Mouse (Mus musculus): ENCODE measurements at regions not wholly inside any gene's neighbourhood (a gene's known extent, or its start where the extent isn't known, plus 50 kb on each side); places are given as distances from the start of the nearest gene placed in this dataset.

DNA sequence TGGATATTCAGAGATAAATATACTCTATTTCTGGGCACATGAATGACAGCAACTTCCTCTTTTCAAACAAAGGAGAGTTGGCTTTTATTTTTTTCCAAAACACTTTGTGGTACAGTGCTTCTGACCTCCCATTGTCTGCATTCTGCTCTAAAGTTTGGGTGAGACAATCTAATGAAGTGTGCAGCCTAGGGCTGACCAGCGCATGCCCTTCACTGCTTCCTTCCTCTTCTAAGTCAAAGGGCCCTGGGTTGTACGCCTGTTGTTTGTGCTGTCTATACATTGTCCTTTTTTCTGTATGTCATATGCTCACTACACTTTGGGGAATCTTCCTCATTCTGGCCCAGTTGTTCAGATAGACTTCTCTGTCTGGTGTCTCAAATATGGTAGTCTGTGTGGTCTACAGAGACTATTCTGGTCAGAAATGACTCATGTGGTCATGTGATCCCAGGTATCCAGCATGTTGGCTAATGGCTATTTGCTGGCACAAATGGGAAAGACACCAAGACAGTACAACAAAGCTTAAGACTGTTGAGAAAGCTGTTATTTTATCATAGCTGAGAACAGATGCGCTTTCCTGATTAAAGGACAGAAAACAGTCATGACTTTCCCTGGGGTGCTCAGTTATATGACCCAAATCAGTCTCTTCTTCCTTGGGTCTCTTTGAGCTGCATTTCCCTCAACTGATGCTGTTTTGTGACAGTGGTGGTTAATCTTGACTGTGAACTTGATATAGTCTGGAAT is 151.4 kb upstream of the Marcks start:
- no peak for DNase-seq (ENCODE audit: low read depth in 2 of 2, low spot score in 2 of 2)

DNA sequence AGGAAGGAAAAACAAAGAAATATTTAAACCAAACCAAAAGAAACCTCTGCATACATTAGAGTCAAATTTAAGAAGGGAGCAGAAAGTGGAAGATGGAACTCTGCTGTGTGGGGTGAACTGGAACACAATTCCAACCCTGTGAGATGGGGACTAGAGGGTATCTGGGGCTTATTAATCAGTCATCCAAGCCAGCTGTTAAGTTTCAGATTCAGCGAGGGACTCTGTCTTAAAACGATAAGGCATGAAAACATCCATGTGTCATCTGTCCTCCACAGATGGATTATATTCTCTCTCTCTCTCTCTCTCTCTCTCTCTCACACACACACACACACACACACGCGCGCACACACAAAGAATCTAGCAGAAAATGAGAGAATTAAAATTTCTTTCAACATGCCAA is 147.6 kb upstream of the Marcks start:
- no peak for DNase-seq (ENCODE audit: low read depth in 2 of 2, low spot score in 2 of 2)

DNA sequence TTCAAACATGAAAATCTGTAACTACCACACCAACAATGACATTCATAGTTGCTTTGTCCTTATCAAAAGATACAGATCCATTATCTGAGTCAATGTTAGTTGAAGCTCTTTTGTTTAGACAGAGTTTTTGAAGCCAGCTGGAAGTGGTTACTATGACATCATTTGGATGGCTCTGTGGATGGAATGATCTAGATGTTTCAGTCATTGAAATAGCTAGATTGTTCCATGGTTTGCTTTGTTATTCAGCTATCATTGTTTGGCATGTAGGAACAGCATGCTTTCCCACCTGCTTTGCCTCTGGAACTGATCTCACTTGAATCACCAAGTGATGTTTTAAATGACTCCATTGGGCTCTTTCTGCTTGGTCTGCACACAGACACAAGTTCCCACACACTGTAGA is 144.2 kb upstream of the Marcks start:
- DNase-seq (ENCODE audit: low read depth in 2 of 2, low spot score in 2 of 2), result no peak

DNA sequence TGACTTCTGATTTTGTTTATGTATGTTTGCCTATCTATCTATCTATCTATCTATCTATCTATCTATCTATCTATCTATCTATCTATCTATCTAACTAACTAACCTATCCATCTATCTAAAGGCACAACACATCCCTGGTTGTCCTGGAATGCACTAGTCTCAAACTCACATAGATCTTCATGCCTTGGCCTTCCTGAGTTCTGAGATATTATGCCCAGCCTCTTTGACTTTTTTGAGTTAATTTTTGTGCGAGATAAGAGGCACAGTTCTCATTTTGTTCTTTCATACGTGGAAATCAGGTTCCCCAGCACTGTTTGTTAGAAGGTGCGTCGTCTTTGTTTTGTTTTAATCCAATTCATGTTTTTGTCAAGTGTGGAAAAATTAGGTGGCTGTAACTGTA is 142.1 kb upstream of the Marcks start:
- no peak for DNase-seq (ENCODE audit: low read depth in 2 of 2, low spot score in 2 of 2)

DNA sequence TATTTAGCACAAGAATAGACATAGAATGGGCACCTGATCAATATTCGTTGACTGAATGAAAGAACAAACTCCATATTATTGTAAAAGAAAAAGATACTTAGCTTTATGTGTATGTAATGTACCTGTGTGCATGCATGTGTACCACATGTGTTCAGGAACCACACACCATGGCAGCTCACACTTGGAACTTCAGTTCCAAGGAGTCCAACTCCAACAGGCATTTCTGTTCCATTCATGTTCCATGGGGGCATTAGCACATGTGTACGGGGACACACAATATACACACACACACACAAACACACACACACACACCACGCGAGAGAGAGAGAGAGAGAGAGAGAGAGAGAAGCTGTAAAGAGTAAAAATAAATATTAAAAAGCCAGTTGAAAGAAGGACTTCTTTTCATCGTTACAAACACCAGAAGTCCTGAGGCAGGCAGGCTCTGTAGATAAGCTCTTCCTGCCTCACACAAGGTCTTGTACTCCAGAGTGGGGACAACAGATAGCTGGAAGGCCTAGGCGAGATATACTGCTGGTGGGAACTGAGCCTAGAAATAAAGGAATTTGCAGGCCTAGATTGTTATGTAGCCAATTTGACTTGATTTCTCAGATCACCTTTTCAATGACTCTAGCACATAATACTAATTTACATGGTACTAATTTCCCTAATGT is 141.6 kb upstream of the Marcks start:
- no peak for DNase-seq (ENCODE audit: low read depth in 2 of 2, low spot score in 2 of 2)

DNA sequence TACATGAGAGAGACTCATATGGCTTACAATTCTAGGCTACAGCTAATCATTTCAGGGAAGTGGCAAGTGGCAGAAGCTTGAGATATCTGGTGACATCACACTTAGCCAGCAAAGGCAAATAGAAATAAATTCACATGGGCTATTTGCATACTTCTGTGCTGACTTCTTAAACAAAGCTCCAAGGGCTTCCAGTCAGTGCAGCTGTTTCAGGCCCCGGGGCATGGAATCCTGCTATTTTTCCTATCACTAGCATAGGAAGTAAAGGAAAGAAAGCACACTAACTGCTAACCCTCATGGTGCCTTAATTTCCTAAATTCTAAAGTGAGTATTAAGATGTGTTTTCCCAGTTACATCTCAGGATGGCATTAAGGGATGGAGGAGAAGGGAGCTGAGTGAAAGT is 140.6 kb upstream of the Marcks start:
- no peak for DNase-seq (ENCODE audit: low read depth in 2 of 2, low spot score in 2 of 2)

DNA sequence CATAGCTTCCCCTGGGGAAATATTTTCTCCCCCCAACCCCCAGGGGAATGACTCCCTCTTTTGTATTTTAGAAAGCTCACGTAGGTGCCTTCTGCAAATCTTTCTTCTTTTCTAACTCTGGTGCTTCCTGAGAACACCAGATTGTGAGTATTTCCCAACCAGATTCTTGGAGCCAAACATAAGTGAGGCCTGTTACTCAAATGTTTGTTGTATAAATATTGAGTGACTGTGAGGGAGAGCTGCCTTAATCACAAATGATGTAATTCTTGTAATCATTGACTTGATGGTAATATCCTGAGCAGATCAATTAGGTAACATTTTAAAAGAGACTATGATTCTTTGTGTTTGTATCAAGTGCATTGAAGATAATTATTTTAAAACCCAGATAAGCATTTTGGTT is 137.1 kb upstream of the Marcks start:
- no peak for DNase-seq (ENCODE audit: low read depth in 2 of 2, low spot score in 2 of 2)

DNA sequence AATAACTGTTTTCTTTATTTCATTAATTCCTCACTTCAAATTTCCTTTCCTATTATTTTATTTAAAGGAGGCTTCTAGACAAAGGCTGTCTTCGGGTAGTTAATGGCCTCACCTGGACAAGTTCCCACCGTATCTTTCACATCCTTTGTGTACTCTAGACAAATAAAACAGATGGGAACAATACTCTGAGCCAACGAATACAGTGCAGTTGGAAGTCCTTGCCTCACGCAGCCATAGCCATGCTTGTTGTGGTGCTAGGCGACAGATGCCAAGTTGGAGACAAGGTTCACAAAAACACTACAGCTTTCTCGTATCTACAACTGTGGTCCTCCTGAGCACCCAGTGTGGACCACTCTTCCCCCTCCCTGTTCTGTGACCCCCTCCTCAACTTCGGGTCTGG is 136.6 kb upstream of the Marcks start:
- DNase-seq (ENCODE audit: low read depth in 2 of 2, low spot score in 2 of 2), result no peak

DNA sequence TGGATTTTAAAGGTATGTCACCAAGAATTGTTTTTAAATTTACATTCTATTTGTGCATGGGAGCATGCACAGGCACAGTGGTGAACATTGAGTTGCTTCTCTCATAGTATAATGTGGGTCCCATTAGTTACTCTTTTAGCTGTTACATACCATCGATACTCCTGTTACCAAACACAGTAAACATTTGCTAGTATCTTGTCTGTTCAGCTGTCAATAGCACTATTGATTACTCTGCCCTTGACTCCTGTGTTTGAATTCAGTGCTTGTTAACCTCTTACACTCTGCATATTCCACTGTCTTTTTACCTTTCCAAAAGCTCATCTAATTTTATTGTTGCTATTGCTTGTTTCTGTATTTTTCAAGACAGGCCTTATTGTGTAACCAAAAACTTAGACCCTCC is 133.2 kb upstream of the Marcks start:
- DNase-seq (ENCODE audit: low read depth in 2 of 2, low spot score in 2 of 2), result no peak

DNA sequence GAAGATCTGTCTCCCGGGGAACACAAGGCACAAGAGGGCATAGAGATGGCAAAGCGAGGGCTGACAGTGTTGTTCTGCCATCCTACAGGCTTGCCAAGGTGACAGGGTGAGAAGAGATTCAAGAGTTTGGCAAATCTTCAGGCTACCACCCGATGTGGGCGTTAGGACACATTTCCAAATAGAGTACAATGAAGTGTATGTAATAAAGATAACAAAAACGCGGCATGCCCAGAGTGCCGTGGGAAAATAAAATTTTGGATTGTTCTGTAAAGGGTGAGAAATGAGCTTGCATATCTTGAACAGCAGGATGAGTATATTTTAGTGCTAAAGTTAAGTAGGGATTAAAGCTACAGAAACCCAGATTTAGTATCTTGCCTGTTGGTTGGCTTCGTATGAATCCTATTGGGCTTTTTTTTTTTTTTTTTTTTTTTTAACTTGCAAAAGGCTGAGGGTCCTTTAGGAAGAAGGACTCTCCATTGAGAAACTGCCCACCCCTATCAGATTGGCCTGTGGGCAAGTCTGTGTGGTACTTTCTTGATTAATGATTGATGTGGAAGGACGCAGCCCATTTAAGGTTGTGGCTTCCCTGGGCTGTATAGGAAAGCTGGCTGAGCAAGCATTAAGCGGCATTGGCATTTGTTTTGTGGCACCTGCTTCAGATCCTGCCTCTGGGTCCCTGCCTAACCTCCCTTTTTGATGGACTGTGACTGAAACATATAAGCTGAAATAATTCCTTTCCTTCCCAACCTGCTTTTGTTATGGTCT is 131.7 kb upstream of the Marcks start:
- no peak for DNase-seq (ENCODE audit: low read depth in 2 of 2, low spot score in 2 of 2)

DNA sequence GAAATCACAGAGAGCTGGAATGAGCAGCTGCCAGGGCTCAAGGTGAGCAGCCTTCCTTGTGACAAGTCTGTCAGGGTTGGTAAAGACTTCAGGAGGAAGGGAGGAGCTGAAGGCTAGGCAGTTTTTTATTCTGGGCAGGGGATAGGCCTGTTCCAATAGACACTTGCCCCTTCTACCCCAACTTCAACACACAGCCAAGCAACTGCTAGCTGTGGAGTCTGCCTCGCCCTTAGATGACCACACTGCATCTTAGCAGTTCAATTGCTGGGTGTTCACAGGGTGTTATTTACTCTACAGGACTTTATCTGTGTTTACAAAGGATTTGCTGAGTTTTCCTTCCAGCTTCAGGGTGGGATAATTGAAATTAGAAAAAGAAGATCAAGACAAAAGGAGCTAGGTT is 128.2 kb upstream of the Marcks start:
- DNase-seq (ENCODE audit: low read depth in 2 of 2, low spot score in 2 of 2), result no peak

DNA sequence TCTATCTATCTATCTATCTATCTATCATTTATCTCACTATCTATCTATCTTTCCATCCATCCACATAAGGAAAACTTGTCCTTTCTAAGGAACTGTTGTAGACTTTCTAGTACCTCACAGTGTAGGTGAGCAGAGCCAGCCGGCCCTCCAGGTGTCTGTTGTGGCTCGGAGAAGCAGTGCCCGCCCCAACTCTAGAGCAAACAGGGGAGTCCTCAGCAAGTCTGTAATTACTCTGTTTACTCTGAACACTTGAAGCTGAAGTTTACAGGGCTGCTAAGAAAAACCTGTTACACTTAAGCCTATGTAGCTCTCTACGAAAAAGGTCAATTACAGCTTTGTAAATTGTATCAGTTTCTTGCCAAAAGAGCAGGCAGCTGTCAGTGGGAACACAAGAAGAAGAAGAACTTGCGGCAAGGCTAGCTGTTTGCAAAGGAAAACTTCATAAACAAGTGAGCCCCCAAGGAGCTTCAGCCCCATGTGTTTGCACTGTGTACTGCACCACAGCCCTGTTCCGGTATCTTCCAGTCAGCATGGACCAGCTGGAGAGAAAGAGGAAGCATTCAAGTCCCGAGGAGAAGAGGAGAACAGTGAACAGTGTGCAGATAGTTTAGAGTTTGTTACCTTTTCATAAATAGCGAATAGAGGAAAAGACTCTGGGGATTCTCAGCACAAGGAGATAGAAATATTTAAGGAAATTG is 122.2 kb upstream of the Marcks start:
- no peak for DNase-seq (ENCODE audit: low read depth in 2 of 2, low spot score in 2 of 2)

DNA sequence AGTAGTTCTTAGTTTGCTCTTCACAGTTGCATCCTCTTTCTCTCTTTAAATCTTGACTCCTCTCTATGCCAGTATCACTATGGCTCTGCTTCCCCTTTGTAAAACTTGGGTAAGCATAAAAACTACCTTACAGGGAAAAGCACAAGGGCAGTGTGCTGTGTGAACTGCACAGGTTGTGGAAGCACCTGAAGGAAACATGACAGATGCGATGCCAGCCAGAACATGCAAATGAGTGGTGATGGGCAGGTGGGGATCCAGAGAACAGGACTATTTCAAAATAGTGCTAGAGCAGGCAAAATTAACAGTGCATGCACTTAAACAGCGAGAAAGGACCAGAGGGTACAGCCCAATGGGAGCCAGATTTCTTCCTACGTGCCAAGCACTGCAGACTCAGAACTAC is 120.5 kb upstream of the Marcks start:
- DNase-seq (ENCODE audit: low read depth in 2 of 2, low spot score in 2 of 2), result no peak

DNA sequence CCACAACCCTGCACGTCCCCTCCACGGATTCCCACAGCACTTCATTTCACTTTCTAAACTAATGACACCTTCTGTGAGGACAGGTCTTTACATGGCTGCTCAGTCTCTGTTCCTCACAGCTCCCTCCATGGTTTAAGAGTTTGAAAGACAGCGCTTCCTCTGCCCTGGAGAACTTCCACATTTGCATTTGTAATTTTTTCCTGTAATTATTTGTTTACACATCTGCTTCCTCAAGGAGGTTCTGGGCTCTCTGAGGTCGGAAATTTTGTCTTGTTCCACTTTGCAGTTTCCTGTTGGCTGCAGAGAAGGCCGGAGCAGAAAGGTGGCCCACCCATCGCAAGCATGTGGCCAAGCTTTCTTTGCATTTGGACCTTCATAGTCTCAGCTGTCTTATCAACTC is 118.8 kb upstream of the Marcks start:
- DNase-seq (ENCODE audit: low read depth in 2 of 2, low spot score in 2 of 2), result no peak

DNA sequence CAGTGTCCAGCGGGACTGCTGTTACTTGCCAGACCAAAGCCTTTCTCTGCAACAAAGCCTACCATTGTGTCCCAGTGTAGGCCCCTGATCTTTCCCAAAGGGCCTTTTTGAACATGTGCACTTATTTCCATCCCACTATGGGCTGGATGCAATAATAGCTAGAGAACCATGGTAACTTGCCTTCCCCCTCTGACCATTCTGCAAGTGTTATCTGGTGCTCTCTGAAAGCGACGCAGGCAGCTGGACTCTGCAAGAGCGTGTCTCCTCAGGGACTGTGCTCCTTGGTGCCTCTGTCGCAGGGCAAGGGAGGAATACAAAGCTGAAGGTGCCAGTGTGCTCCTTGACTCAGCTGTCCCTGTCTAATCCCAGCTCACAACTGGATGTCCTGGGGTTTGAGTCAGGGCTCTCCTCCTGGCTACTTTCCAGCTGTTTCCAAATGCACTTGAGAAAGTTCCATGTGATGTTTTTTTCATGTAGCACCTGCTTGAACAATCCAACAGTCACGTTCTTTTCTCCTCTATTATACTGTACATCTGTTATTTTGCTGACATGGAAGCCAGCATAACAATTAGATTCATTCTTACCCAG is 112.3 kb upstream of the Marcks start:
- DNase-seq (ENCODE audit: low read depth in 2 of 2, low spot score in 2 of 2), result no peak

DNA sequence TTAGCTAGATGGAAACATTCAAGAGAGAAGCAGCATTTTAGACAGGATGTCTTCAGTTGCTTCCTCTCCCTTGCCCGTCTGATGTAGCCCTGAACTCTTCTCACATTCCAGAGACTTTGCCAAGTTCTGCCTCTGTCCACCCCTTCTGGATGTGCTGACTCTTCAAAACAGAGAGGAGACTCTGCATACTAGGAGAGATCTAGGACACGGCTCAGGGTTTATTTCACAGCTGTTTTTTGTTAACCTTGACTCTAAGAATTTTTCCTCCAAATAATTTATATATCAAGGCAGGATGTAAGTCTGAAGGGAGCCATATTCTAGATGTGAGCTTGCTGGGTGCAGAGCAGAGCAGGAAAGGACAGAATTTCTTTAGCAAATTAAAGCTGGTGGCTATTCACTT is 111.4 kb upstream of the Marcks start:
- DNase-seq (ENCODE audit: low read depth in 2 of 2, low spot score in 2 of 2), result no peak

DNA sequence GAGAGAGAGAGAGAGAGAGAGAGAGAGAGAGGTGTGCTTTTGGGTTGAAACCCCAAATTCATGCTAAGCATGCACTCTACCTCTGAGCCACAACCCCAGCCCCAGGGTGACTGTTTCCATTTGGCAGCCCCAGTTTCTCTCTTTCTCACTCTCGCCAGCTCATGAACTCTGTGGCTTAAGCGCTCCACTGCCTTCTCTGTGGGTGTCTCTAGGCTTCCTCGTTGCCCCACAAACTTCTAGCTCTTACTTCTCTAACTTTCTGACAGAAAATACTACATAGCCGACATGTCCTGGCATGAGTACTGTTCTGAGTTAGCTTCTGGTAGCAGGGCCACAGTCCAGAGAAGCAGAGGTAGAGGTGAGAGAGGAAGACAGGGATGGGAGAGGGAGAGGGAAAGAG is 110.8 kb upstream of the Marcks start:
- no peak for DNase-seq (ENCODE audit: low read depth in 2 of 2, low spot score in 2 of 2)

DNA sequence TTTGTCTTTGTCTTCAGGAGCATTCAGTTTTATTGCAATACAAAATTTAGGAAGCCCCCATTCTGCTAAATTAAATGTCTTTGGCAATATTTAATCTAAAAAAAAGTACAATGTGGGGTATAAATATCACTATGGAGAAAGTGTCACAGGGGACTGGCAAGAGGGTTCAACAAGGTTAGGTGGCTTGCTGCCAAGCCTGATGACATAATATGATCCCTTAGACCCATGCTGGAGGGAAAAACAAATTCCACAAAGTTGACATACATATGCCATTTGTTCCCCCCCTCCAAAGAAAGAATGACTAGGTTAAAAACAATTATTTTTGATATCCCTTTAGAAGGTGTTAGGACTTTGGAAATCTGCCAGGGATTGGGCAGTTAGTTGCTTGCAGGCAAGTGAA is 108.4 kb upstream of the Marcks start:
- DNase-seq (ENCODE audit: low read depth in 2 of 2, low spot score in 2 of 2), result no peak

DNA sequence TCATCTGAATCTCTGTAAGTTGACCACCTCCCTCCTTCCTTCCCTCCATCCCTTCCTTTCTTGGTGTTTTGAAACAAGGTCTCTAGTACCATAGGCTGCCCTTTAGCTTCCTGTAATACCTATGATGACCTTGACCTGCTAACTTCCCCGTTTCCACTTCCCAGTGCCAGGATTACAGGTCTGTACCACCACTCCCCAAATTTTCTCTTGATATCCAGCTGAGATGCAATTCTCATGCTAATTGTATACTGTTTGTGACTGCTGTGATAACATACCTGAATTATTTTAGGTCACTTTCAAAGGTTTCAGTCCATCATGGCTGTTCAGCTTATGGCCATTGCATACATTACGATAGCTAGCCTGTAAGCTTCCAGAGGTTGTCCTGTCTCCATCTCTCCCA is 104.4 kb upstream of the Marcks start:
- no peak for DNase-seq (ENCODE audit: low read depth in 2 of 2, low spot score in 2 of 2)

DNA sequence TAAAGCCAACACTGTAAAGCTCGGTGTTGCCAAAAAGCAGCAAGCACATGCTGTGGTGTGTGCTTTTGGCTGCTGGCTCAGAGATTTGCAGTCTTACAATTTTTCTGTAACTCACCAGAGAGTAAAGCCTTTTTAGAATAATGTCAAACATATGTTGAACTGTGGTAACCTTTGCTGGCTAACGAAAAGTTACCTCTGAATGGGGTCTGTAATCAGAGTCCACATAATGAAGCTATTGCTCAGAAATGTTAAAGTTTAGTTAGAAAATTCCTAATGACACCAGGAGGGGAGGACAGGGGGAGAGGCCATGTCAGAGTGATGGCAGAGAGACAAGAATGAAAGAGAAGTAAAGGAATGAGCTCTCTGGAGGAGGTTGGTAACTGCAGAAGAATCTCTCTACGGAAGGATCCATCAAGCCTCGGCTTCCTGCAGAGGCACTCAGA is 103.1 kb upstream of the Marcks start:
- no peak for DNase-seq (ENCODE audit: low read depth in 2 of 2, low spot score in 2 of 2)

DNA sequence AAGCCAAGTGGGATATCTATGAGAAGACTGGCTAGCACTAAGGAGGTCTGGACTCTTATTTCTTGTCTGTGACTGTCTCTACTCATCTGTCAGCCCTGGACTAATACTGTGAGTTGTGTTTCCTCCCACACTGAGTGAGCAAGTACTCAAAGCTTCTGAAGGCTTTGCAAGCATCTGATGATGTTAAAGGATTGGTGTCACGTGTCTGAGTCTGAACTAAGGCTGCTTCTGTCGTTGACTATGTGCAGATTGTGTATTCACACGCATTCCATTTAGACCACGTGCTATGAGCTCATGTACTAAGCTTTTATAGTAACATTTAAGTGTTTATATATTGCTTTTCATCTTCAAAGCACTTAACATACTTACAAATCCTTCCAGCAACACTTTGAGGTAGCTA is 101.9 kb upstream of the Marcks start:
- no peak for DNase-seq (ENCODE audit: low read depth in 2 of 2, low spot score in 2 of 2)

Measured in CD8-positive naive resting alpha-beta T cell, adult 2 months (primary cell).